Mouse (Mus musculus): ENCODE data around the gene Cables2.

Gene Cables2

DNA sequence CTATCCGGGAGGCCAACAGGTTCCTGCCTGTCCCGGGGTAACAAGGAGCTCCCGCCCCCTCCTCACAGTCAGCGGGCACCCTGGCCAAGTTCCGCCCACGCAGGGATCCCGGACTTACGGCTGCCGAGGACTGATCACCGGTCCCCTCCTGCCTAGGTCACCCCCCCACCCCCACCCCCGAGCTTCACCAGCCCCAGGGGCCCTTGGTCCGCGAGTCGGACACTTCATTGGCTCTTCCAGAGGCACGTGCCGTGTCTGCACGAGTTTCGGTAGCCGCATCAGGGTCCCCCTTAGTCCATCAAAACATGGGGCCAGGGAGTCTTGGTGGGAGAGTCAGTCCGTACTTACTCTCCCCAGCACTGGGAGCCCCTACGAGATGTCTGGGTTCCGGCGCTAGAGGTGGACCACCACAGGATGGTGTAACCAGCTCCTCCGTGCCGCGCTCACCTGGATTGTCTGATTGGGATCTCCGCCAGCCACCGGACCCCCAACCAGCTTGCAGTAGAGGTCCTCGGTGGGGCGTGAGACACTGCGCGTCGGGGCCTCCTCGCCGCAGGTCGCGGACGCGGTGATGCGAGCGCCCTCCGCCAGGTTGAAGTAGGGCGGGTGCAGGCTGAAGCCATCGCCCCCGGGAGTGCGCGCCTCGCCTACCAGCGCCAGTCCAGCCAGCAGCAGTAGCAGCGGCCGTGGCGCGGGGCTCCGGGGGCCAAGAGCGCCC is 48.1 kb downstream of the Cables2 start:
- DNase-seq (ENCODE audit: low read depth), result peak; percentile 46

GRCm38 (mm10) chr2:180224647-180225043 is 48.7 kb downstream of the Cables2 start:
- DNase-seq (ENCODE audit: low read depth), result no peak

GRCm38 (mm10) chr2:180222250-180222649 is 51.0 kb downstream of the Cables2 start:
- DNase-seq (ENCODE audit: low read depth), result no peak

DNA sequence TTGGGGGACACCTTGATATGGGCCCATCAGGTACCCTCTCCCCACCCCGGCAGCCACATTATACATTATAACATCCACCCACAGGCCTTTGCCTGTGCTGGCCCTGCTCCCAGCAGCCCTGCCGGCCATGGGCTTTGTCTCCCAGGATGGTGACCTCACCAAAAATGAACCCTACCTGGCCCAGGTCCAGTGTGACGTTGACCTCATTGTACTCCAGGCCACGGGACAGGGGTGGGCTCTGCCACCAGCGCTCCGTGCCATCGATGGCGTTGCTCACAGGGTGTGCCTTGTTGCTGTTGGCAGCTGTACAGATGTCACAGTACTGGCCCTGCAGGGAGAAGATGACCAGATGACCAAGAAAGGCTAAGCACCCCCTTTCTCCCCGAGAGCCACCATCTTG is 52.2 kb downstream of the Cables2 start:
- DNase-seq (ENCODE audit: low read depth), result no peak

DNA sequence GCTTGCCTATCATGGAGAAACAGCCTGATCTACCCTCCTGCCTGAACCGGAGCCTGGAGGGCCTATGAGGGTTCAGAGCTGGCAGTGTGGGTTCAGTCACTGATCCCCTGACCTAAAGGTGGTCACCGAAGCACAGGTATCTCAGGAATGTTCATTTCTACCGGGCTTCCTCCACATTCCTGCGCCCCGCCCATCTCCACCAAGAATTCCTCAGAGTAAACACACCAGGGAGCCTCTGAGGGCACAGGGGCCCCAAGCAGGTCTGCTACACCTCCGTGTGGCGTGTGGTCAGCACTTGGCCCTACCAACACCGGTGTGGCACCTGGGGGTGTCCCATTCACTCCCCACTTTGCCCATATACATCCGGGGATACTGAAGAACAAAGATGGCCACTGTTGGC is 53.1 kb downstream of the Cables2 start:
- DNase-seq (ENCODE audit: low read depth), result no peak

DNA sequence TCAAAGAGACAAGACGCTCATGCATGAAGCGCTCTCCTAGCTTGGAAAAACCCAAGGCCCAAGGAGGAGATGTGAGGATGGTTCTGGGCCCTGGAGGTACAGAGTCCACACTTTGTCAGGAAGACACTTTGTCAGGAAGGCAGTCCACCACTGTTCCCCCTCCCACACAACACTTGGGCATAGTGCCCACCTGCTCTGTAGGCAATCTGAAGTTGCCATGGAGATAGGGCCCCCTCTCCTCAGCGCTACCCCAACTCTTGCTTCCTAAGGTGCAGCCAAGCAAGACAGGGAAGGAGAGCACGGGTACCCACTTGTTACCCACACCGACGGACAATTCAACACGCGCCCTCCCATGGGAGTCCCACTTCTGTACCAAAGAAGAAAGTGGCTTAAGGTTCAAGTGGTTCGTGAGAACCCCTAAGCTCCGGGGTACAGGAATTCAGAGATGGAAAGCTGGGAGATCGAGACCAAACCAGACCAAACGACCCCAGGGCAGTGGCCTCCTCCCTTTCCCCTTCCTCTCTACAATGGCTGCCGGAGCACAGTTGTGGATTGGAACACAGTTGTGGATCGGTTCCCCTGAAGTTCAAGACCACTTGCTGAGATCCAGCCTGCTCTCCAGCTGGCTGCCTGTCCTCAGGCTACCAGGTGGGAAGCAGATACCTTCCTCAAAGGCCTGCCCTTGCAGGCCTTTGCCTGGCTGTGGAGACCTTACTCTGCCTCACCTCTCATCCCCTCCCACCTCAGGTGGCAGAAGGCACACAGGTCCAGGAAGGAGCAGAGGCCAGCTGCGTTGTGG is 54.0 kb downstream of the Cables2 start:
- no peak for DNase-seq (ENCODE audit: low read depth)

DNA sequence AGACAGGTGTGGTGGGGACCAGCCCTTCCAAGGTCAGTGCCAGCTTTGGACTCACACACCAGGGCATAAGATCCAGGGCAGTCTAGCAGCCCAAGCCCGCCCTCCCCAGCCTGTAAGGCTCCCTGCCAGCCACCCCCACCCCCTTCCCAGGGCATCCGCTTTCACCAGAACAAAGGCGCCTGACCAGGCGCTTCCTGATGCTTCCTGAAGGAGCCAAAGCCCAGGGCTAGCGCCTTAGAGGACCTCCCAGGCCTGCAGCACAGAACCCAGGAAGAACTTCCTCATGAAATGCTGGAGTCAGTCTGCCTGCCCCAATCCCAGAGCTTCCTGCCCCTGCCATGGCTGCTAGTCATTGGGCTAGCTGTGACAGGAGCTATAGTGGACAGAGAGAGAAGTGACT is 54.6 kb downstream of the Cables2 start:
- no peak for DNase-seq (ENCODE audit: low read depth)

- DNase-seq (ENCODE audit: low read depth), result no peak
These were observed 55.1 kb downstream of the Cables2 start for GRCm38 (mm10) chr2:180218241-180218640.

- DNase-seq (ENCODE audit: low read depth), result no peak
These were observed 55.7 kb downstream of the Cables2 start for GRCm38 (mm10) chr2:180217587-180217986.

GRCm38 (mm10) chr2:180216921-180217320 is 56.4 kb downstream of the Cables2 start:
- no peak for DNase-seq (ENCODE audit: low read depth)

- DNase-seq (ENCODE audit: low read depth), result no peak
These were observed 57.3 kb downstream of the Cables2 start for GRCm38 (mm10) chr2:180215951-180216350.

DNA sequence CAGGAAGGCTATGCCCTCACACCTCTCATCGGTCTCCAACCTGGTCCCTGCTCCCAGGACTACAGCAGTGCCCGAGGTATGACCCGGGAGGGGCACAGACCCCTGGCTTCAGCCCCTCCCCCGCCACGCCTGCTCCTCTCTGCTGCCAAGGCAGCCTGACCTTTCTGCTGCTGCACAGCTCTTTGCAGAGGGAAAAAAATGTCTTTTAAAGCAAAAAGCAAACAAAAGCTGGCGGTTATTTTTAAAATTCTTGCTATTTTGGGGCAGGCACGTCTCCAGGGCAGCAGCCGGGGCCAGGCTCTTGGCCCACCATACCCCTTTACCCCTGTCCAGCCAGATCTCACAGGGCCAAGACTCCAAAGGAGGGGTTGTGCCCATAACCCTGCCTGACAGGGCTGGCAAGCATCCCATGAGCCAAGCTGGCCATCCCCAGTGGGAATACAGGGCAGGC is 58.3 kb downstream of the Cables2 start:
- DNase-seq (ENCODE audit: low read depth), result no peak

GRCm38 (mm10) chr2:180214352-180214978 is 58.8 kb downstream of the Cables2 start:
- no peak for DNase-seq (ENCODE audit: low read depth)

DNA sequence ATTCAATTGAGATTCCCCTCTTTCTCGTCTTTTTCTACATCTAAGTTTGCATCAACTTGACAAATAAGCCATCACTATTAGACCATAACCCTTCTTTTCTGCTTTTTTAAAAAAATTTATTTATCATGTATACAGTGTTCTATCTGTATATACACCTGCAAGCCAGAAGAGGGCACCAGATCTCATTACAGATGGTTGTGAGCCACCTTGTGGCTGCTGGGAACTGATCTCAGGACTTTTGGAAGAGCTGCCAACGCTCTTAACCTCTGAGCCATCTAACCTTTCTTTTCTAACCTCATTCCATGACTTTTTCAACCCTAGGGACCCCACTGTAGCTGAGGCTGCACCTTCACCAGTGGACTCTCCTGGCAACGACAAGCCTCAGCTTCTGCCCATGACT is 61.0 kb downstream of the Cables2 start:
- no peak for DNase-seq (ENCODE audit: low read depth)

GRCm38 (mm10) chr2:180208976-180209375 is 64.3 kb downstream of the Cables2 start:
- DNase-seq (ENCODE audit: low read depth), result no peak
